Mouse (Mus musculus): ENCODE data around the gene Tmod1.
A peak's percentile ranks its signal among the peaks of the same experiment; 100 is the strongest.

Tmod1 gene

GRCm38 (mm10) chr4:46089524-46090125 lies 50.9 kb downstream of the Tmod1 start:
- no peak for DNase-seq (ENCODE audit: low spot score)

GRCm38 (mm10) chr4:46092429-46093076 lies 53.8 kb downstream of the Tmod1 start:
- no peak for DNase-seq (ENCODE audit: low spot score)

- no peak for DNase-seq (ENCODE audit: low spot score)
Measured at GRCm38 (mm10) chr4:46094916-46095825, 56.4 kb downstream of the Tmod1 start.

GRCm38 (mm10) chr4:46095826-46096159 lies 57.1 kb downstream of the Tmod1 start:
- no peak for DNase-seq (ENCODE audit: low spot score)

- DNase-seq (ENCODE audit: low spot score) = no peak
Measured at GRCm38 (mm10) chr4:46096546-46096945, 57.8 kb downstream of the Tmod1 start.

- DNase-seq (ENCODE audit: low spot score) = no peak
Measured at GRCm38 (mm10) chr4:46097591-46097990, 58.9 kb downstream of the Tmod1 start.

GRCm38 (mm10) chr4:46099132-46099531 lies 60.4 kb downstream of the Tmod1 start:
- DNase-seq (ENCODE audit: low spot score) = no peak

GRCm38 (mm10) chr4:46100539-46100938 lies 61.8 kb downstream of the Tmod1 start:
- no peak for DNase-seq (ENCODE audit: low spot score)

- no peak for DNase-seq (ENCODE audit: low spot score)
Measured at GRCm38 (mm10) chr4:46101211-46101711, 62.5 kb downstream of the Tmod1 start.

GRCm38 (mm10) chr4:46102078-46102769 lies 63.5 kb downstream of the Tmod1 start:
- no peak for DNase-seq (ENCODE audit: low spot score)

GRCm38 (mm10) chr4:46110084-46110483 lies 71.3 kb downstream of the Tmod1 start:
- no peak for DNase-seq (ENCODE audit: low spot score)

- no peak for DNase-seq (ENCODE audit: low spot score)
Measured at GRCm38 (mm10) chr4:46111361-46111760, 72.6 kb downstream of the Tmod1 start.

- DNase-seq (ENCODE audit: low spot score) = no peak
Measured at GRCm38 (mm10) chr4:46115308-46115707, 76.6 kb downstream of the Tmod1 start.

- no peak for DNase-seq (ENCODE audit: low spot score)
Measured at GRCm38 (mm10) chr4:46116544-46117175, 77.9 kb downstream of the Tmod1 start.

GRCm38 (mm10) chr4:46117536-46117935 lies 78.8 kb downstream of the Tmod1 start:
- no peak for DNase-seq (ENCODE audit: low spot score)

GRCm38 (mm10) chr4:46119514-46120094 lies 80.9 kb downstream of the Tmod1 start:
- DNase-seq (ENCODE audit: low spot score) = no peak

- no peak for DNase-seq (ENCODE audit: low spot score)
Measured at GRCm38 (mm10) chr4:46120767-46121166, 82.0 kb downstream of the Tmod1 start.

GRCm38 (mm10) chr4:46123358-46123757 lies 84.6 kb downstream of the Tmod1 start:
- DNase-seq (ENCODE audit: low spot score) = no peak

- DNase-seq (ENCODE audit: low spot score) = peak; percentile 48
Measured at GRCm38 (mm10) chr4:46126541-46126940, 87.8 kb downstream of the Tmod1 start.

GRCm38 (mm10) chr4:46129311-46130004 lies 90.7 kb downstream of the Tmod1 start:
- DNase-seq (ENCODE audit: low spot score) = no peak

GRCm38 (mm10) chr4:46130221-46130620 lies 91.5 kb downstream of the Tmod1 start:
- DNase-seq (ENCODE audit: low spot score) = peak; percentile 51

Measured in T-cell, adult 2 months (primary cell).